Mouse (Mus musculus) adrenal gland, adult 18-20 months (tissue): ENCODE results near the gene Pnpla7. TPM values are rescaled to one million over a fixed set of nuclear protein-coding genes. Genes with fewer than 3 reads are reported as not detected.
A peak's percentile ranks its signal among the peaks of the same experiment; 100 is the strongest.

Experiments
- DNase-seq, 2 experiments: peaks; one replicate each; pipeline ENCODE4 v3.0.0; 2021 to 2022; ENCODE audit warnings: low spot score in 2 of 2
- total RNA-seq, 2 experiments: library from RNA; stranded (reverse); gene quantifications; 1 replicate in 1 of 2; 2 replicates in 1 of 2; pipeline ENCODE4 v1.2.3; 2021

The Pnpla7 gene
- total RNA-seq, 2 experiments from 2014 or later = 36.3 to 47.2 TPM

DNA sequence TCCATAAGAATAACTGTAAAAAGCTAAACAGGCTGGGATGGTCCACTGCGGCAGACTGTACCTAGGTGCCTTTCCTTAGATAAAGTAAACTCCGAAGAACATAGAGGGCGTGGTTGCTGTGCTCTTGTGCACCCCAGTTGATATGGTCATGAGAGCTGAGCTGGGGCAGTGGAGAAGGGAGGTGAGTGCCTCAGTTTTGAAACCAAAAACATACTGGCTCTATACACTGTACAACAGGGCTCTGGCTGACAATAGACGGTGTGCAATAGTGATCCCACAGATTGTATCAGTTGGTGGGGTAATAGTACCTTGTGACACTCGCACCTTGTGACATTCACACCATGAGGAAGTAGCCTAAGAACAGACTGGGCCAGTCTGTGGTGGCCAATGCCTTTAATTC, 1.1 kb downstream of the Pnpla7 start:
- no peak for DNase-seq

DNA sequence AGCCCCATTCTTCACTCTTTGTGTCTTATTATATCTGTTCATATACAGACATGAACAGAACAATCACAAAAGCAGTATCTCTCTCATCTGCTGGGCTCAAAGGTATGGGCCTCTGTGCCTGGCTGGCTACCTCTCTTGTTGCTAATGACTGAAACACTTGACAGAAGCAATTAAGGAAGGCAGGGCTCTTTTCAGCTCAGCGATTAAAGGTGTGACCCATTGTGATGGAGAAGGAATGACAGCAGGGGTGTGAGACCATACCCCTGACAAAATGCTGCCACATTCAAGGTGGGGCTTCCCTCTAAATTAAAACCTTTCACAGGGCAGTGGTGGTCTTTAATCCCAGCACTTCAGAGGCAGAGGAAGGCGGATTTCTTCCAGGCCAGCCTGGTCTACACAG, 11.9 kb downstream of the Pnpla7 start:
- DNase-seq = no peak

DNA sequence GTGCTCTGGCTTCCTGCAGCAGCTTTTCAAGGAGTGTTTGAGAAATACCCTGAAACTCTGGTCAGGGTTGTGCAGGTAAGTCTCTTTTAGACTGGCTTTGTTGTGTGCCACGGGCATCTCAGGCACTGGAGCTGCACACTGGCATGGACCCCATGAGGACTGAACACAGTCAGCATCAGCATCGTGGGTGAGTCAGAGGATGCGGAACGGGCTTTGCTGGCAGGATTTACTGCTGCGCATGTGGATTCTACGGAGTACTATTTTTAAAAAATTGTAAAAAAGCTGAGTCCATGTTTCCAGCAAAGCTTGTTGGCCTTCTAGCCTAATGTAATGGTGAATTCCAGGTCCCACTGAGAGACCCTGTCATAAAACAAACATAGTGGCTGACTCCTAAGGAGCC, 19.5 kb downstream of the Pnpla7 start:
- peak in 1 of 2 experiments; percentile 12 for DNase-seq

DNA sequence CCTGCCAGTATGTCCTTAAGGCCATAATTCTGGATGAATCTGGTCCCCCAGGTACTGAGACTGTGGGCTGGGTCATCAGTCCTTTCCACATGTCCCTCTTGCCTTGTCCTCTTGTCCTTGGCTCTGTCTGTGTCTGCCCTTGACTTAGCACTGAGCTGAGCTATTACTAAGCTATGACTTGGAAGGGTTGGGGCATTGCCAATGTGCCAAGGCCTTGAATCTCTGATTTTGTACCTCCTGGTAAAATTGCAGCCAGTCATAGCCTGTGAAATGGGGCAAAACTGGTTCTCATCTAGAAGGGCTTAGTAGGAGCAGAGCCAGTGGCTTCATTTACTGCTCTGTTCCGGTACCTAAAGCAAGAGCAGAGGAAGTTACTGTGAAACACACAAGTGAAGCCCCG, 20.6 kb downstream of the Pnpla7 start:
- DNase-seq = peak; percentile 41 to 68

DNA sequence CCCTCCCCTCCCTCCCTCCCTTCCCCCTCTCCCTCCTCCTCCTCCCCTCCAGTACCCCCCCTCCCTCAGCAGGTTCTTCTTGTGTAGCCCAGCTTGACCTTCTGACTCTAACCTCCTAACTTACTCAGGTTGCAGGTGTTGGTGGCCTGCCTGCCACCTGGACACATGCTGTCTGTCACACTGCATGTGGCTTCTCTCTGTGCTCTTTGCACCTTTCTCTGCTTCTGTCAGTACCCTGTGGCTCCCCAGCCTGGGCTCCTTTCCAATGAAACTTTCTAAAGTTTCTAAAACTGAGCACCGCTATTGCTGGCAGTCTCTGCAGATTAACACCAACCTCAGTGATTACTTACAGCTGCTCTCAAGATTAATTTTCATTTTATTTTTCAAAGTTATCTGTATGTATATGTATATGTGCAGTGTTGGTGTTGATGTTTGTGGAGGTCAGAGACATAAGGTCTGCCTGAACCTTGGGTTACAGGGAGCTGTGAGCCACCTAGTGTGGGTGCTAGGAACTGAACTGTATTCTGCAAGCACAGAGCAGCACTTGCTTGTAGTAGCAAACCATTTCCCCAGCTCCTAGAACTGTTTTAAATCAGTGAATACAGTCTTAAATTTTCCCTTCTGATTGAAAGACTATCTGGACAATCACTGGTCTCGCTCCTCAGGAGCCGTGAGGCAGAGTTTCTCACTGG, 24.9 kb downstream of the Pnpla7 start:
- peak in 1 of 2 experiments; percentile 36 for DNase-seq

DNA sequence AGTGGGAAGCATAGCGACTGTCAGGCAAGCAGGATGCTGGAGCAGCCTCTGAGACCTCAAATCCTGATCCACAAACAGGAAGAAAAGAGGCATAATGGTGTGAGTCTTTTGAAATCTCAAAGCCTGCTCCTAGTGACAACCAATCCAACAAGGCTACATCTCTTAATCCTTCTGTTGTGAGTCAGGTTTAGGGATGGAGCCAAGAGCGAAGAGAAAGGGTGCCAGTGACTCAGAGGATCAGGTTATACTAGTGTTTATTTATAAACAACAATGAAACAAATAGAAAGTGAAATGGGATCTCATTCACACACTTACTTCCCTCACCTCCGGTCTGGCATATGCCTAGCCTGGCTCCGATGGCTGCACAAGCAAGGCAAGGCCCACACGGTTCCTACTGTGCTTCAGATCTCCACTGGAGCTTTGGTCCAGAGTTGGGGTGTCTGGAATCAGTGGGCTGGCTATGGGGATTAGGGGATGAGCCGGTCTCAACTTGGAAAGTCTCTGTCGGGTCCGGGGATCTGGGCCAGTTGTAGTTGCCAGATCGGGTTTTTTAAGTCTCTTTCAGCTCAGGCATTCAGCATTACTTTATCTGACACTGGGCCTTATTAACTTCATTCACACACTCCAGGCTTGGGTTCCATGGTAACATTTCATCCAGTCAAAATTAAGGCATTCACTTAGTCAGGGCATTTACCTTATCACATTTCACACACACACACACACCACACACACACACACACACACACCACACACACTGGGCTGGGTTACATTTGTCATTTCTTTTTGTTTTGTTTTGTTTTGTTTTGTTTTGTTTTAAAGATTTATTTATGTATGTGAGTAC, 28.3 kb downstream of the Pnpla7 start:
- no peak for DNase-seq

DNA sequence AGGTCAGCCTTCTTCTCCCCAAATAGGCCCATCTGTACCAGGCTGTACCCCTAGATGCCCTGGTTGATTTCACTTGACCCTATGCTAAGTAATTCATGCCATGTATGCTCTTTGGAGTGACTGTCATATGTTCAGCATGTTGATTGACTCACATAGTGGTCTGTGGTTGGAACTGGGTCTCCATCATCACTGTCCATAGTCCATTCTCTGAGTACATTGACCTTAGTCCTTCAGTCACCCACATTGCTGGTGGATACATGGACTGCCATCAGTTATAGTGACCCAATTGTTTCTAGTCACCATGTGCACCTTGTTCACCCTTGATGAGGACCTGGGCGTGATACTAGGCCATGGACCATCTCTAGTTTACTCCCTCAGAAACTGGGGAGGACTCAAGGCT, 30.9 kb downstream of the Pnpla7 start:
- DNase-seq = no peak

DNA sequence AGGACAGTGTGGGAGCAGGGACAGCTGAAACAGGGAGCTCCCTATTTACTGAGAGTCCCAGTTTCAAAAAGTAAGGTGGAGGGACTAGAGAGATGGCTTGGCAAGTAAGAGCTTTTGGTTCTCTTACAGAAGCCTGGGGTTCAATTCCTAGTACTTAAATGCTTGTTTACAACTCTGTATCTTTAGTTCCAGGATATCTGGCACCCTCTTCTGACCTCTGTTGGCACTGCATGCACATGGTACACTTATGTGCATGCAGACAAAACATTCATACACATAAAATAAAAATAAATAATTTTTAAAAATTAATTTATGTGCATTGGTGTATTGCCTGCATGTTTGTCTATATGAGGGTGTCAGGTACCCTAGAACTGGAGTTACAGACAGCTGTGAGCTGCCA, 32.4 kb downstream of the Pnpla7 start:
- DNase-seq = no peak

DNA sequence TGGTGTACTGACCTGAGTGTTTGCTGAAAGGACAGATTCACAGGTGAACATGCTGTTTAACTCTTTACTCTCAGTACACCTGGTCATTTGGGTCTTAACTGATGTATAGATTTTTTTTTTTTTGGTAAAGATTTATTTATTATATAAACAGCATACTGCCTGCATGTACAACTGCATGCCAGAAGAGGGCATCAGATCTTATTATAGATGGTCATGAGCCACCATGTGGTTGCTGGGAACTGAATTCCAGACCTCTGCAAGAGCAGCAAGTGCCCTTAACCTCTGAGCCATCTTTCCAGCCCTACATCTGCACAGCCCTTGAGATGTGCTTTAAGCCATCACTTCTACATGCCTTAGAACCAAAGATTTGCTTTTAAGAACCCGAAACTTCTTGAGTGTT, 46.8 kb downstream of the Pnpla7 start:
- DNase-seq = no peak

DNA sequence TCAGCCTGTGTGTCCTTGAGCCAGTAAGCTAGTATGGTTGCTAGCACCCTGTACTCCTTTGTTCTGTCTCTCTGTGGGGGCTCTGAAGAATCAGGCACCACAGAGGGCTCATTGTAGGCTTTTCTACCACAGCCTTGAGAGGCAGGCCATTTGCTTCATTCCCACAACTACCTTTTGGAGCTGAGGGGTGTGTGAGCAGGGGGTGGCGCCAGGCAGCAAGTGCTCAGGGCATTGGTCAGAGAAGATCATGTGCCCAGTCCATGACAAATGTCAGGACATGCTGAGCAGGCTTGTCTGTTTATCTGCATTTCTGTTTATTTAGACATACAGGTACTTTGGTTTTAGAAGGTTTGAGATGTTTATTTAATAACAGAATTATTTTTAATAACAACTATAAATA, 49.3 kb downstream of the Pnpla7 start:
- no peak for DNase-seq

DNA sequence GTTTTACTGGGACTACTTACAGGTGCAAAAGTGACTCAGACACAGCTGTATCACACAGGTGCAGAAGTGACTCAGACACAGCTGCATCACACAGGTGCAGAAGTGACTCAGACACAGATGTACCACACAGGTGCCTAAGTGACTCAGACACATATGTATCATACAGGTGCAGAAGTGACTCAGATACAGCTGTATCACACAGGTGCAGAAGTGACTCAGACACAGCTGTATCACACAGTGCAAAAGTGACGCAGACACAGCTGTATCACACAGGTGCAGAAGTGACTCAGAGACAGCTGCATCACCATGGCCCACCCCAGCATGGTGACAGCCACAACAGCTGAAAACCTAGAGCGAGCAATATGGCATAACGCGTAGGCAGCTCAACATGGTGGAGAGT, 59.2 kb downstream of the Pnpla7 start:
- DNase-seq = no peak

DNA sequence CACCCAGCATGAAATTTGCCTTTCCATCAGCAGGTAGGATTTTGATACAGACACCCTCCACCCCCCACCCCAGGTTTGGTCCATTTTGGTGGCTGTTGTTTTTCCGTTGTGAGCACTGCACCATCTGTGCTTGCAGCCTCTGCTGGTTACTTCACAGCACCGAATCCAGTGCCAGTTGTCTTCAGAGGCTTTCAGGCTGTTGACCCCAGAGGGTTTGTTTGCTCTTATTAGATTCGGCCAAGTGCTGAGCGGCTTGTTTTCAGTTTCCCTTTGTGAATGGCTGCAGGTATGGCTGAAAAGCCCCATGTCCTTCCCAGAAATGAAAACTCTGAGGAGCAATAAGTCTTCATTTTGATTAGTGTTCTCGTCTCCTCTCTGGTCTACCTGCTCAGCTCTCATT, 64.3 kb downstream of the Pnpla7 start:
- DNase-seq = no peak

DNA sequence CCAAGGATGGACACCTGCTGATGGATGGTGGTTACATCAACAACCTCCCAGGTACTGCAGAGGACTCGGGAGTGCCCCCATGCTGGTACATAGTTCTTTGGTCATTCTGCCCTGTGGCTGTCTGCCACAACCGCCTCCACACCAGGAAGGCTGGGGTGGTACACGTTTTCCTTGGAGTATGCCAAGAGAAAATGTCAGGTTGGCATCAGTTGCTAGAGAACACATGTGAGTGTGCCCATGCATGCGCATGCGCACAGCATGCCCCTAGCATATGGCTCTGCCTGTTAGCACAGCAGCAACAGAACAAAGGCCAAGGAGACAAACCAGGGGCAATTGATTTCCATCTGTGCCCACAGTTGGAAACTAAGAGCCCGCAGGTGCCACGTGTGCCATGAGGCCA, 75.1 kb downstream of the Pnpla7 start:
- DNase-seq = no peak

DNA sequence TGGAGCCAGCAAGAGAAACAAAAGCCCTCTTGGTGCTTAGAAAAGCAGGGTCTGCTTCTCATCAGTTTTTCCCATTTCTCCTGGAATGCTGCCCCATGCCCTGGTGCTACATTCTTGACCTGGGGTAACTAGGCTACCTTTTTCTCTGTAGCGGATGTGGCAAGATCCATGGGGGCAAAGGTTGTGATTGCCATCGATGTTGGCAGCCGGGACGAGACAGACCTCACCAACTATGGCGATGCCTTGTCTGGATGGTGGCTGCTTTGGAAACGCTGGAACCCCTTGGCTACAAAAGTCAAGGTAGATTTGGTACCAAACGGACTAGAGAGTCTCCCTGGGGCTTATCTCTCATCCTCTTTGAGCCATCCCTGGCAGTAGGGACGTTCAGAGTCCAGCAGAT, 75.6 kb downstream of the Pnpla7 start:
- no peak for DNase-seq

DNA sequence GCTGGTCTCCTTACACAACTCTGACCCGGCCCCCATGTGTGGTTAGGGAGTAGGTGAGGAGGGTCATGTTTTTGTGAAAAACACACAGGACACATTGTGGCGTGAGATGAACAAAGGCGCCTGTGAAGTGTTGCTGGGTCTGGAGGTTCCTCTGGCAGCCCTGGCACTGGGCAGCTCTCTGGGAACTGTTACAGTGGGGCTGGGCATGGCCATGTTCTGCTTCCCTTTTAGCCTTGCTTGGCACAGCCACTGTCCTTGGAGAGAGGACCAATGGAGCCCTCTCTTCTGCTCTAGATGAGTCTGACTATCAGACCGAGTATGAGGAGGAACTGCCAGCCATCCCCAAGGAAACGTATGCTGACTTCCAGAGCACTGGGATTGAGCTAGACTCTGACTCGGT, 77.3 kb downstream of the Pnpla7 start:
- DNase-seq = no peak

DNA sequence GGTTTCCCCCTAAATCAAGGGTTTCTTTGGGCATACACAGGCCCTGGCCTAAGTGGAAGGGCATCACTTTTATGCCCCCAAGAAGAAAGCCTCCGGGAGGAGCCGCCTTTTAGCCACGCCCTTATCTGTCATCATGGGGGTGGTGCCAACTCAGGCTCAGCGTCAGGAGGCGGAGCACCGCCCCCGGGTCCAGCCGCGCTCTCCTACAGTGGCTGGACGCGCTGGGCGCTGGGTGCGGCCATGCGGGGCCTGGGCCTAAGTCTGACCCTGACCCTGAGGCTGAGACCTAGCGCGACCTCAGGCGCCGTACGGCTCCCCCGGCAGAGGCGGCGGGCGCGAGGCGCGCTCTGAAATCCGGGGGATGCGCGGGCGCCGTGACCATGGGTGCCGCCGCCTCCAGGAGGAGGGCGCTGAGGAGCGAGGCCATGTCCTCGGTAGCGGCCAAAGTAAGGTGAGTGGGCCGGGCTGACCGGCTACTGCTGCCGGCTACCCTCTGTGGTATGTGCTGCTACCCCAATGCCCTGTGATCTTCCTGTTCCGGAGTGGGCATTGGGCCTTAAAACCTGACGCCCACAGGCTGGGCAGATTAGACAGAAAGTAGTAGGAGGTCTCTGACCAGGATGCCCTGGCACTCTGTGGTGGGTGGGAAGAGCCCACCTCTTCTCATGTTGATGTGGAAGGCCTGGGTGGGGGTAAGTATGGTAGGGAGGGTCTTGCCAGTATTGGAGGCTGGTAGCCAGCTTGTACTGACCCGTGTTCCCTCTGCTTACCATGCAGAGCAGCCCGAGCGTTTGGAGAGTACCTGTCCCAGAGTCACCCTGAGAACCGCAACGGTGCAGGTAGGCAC, 78.6 kb downstream of the Pnpla7 start, which contains the start of gene Nsmf:
Gene Nsmf, plus strand, starts transcription at position 135 of the 847 bp plus-strand sequence.
- peak; percentile 85 to 87 for DNase-seq

DNA sequence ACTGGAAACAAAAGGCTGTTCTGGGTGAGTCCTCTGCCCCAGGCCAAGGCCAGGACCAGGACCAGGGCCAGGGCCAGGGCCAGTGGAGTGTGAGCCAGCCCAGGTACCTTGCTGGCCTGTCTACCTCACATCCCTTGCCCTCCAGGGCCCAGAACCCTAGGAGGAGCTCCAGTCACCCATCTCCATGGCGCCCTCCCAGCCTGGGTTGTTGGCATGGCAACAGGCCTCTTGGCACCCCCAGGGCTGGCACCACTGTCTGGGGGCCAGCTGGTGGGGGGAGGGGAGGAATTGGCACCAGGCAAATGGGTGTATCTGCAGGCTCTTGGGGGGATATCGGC, 79.2 kb downstream of the Pnpla7 start:
- no peak for DNase-seq

DNA sequence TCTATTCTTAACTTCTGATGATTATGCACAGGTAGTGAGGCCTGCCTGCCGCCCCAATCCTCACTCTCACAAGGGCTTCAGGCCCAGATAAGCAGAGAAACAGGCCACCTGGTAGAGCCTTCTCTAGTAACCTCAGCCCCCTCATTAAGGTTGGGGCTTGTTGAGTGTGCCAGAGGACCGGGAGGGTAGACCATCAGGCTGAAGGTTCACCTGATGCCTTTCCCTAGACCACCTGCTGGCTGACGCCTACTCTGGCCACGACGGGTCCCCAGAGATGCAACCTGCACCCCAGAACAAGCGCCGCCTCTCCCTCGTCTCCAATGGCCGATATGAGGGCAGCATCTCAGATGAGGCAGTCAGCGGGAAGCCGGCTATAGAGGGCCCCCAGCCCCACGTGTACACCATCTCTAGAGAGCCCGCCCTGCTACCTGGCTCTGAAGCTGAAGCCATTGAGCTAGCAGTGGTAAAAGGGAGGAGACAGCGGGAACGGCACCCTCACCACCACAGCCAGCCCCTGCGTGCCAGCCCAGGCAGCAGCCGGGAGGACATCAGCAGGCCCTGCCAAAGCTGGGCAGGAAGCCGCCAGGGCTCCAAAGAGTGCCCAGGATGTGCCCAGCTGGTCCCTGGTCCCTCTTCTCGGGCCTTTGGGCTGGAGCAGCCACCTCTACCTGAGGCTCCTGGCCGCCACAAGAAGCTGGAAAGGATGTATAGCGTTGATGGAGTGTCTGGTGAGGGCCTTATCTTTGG, 79.7 kb downstream of the Pnpla7 start:
- no peak for DNase-seq

DNA sequence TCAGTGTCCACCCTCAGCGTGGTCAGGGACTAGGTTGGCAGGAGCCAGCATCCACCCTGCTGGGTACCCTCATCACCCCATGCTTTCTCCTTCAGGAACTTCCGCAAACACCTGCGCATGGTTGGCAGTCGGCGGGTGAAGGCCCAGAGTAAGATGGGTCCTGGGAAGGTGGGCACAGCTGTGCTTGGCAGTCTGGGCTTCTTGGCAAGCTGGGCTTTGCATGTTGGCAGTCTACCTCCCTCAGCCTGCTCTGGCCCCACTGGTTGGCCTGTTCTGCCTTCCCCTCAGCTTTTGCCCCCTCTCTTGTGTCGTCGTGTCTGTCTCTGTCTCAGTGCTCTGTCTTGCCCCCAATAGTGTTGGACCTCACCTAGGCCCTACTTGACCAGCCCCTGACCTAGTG, 83.1 kb downstream of the Pnpla7 start:
- DNase-seq = no peak

DNA sequence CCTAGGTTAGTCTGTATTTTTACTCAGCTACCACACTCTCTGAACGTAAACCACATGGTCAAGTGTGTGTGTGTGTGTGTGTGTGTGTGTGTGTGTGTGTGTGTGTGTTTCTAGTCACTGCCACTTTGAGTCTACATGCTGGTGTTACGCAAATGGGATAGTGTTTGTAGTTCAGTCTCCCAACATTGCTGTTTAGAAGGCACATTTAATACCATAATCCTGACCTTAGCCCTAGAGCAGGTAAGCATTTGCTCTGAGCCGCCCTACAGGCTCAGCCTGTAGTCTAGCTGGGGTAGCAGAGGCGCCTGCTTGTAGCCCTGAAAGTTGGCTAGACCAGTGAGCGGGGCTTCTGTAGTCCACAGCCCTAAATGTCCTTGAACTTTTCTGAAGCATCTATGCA, 87.7 kb downstream of the Pnpla7 start:
- no peak for DNase-seq

DNA sequence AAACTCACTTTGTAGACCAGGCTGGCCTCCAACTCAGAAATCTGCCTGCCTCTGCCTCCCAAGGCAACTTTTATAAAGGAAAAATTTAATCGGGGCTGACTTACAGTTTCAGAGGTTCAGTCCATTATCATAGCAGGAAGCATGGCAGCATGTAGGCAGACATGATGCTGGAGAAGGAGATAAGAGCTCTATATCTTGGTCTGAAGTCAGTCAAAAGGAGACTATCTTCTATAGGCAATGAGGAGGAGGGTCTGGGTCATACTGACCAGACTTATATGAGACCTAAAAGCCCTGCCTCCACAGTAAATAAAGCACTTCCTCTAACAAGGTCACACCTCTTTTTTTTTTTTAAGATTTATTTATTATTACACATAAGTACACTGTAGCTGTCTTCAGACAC, 88.5 kb downstream of the Pnpla7 start:
- DNase-seq = no peak
